Mouse (Mus musculus): ENCODE measurements around the gene March7.

DNA sequence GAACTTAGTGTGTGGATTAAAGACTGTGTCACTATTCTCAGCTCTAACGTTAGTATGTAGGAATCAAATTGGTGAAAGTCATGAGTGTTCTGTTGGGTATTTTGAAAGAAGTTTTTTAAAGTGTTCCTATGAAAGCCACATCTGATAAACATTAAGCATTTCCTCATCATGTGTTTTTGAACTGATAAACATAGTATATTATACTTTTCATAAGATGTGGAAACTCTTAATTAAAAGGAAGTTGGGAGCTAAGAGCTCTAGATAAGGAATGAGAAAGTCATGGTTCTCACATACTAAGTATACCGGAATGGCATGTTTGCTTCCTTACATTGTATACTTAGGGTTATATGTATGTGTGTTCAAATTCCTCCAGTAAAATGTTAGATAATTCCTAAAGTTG is 20.7 kb downstream of the March7 start:
- TF ChIP-seq POLR2A (IDR thresholded peaks at IDR 0.05; ENCODE audit: insufficient read depth, low read depth, low read length) (no peak), CTCF (IDR thresholded peaks at IDR 0.05; ENCODE audit: insufficient read depth, low read depth, low read length) (no peak)
